Mouse (Mus musculus) adipocyte (in vitro differentiated cells): ENCODE data around the gene Tnnc2.

Source experiments
- DNase-seq: peaks from one replicate; pipeline ENCODE4 v3.0.0-alpha.2; 2016; ENCODE audit warnings: low spot score

Gene Tnnc2

GRCm38 (mm10) chr2:164795868-164796267, 16.1 kb upstream of the Tnnc2 start:
- DNase-seq: no peak

- peak; percentile 93 for DNase-seq
Observed at GRCm38 (mm10) chr2:164794293-164794692, 14.5 kb upstream of the Tnnc2 start.

GRCm38 (mm10) chr2:164793772-164794171, 14.0 kb upstream of the Tnnc2 start:
- no peak for DNase-seq

GRCm38 (mm10) chr2:164793236-164793635, 13.5 kb upstream of the Tnnc2 start:
- peak; percentile 70 for DNase-seq

- no peak for DNase-seq
Observed at GRCm38 (mm10) chr2:164792400-164793190, 12.8 kb upstream of the Tnnc2 start.

GRCm38 (mm10) chr2:164791841-164792261, 12.1 kb upstream of the Tnnc2 start:
- DNase-seq: no peak

GRCm38 (mm10) chr2:164790451-164790850, 10.7 kb upstream of the Tnnc2 start:
- peak; percentile 87 for DNase-seq

GRCm38 (mm10) chr2:164788411-164788810, 8.6 kb upstream of the Tnnc2 start:
- no peak for DNase-seq

GRCm38 (mm10) chr2:164787779-164788178, 8.0 kb upstream of the Tnnc2 start:
- no peak for DNase-seq

GRCm38 (mm10) chr2:164787032-164787431, 7.3 kb upstream of the Tnnc2 start:
- DNase-seq: no peak

- no peak for DNase-seq
Observed at GRCm38 (mm10) chr2:164786388-164786885, 6.7 kb upstream of the Tnnc2 start.

GRCm38 (mm10) chr2:164785481-164786387, 6.0 kb upstream of the Tnnc2 start, which contains the start of gene Snx21:
Gene Snx21 (plus strand): TSS chr2:164785823.
- peak; percentile 93 for DNase-seq

GRCm38 (mm10) chr2:164784869-164785420, 5.2 kb upstream of the Tnnc2 start:
- DNase-seq: peak; percentile 75

GRCm38 (mm10) chr2:164783926-164784581, 4.3 kb upstream of the Tnnc2 start:
- no peak for DNase-seq

GRCm38 (mm10) chr2:164781876-164782275, 2.1 kb upstream of the Tnnc2 start:
- DNase-seq: no peak

- DNase-seq: peak; percentile 88
Observed at GRCm38 (mm10) chr2:164778809-164779208, 958 bp downstream of the Tnnc2 start.

- no peak for DNase-seq
Observed at GRCm38 (mm10) chr2:164778015-164778287, 1.8 kb downstream of the Tnnc2 start.

- DNase-seq: no peak
Observed at GRCm38 (mm10) chr2:164777246-164778014, 2.3 kb downstream of the Tnnc2 start.

GRCm38 (mm10) chr2:164776801-164777200, 3.0 kb downstream of the Tnnc2 start:
- DNase-seq: no peak

GRCm38 (mm10) chr2:164776130-164776529, 3.6 kb downstream of the Tnnc2 start:
- DNase-seq: no peak

- DNase-seq: no peak
Observed at GRCm38 (mm10) chr2:164773989-164774364, 5.8 kb downstream of the Tnnc2 start.
